Mouse (Mus musculus): ENCODE results near the gene Cabin1. TPM values are rescaled to one million over a fixed set of nuclear protein-coding genes. Genes with fewer than 3 reads are reported as not detected.
"Not testable (repeated sequence)": the region's sequence is repeated elsewhere in the genome, so short reads cannot be mapped to it uniquely, and the experiment has no call there.

The Cabin1 gene
- total RNA-seq, 2 experiments from 2014 or later: 68.0 to 70.4 TPM

DNA sequence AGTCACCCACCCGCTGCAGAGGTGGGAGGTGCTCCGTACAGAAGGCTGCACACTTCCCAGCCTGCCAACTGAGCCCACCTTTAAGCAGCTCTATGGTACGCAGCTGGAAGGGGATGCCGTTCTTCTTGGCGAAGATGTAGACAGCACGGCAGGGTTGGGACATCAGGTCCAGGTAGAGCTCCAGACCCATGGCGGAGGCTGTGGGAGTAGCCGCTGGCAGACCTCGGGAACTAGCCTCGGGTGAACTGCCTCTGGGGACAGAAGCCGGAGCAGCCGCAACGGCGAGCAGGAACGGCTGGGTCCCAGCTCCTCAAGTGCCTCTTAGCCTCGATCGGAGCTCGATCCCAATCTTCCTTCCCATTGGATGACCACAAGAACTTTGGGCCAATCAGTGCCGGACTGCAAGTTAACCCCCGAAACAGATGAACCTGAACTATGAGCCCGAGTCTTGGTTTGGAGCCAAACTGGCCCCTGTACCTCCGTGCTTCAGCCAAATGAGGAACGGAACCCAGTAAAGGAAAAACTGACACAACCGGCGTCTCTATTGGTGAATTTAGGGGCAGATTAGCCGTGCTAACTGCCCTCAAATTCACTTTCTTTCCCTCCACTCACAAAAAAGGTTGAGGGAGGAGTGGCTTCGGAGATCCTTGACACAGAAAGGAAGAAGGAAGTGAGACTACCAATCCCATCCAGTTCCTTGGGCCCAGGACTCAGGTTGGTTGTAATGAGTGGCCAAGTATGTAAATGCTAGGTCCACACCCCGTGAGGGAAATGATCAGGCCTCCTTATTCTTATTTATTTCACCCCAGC lies 16.8 kb upstream of the Cabin1 start, which contains the start of the genes Gm20441 and Gstt3:
Gene Gm20441 (minus strand): TSS at position 186 of the 810 bp plus-strand sequence.
Gene Gstt3 (minus strand): TSS at position 646 of the 810 bp plus-strand sequence.
- Histone ChIP-seq H3K4me3 (peak within 1 kb of the TSS; percentile 52), H3K27ac (no peak within 1 kb of the TSS)
- DNase-seq (ENCODE audit: low spot score in 2 of 2): no peak
- no peak for TF ChIP-seq CTCF (conservative IDR thresholded peaks at IDR 0.05)

- no peak overlapping the region for H3K4me3 ChIP-seq
- DNase-seq (ENCODE audit: low spot score in 2 of 2): no peak
- H3K27ac ChIP-seq: no peak overlapping the region
- TF ChIP-seq CTCF (conservative IDR thresholded peaks at IDR 0.05): no peak
These were observed 15.3 kb upstream of the Cabin1 start for GRCm38 (mm10) chr10:75779206-75780174.

DNA sequence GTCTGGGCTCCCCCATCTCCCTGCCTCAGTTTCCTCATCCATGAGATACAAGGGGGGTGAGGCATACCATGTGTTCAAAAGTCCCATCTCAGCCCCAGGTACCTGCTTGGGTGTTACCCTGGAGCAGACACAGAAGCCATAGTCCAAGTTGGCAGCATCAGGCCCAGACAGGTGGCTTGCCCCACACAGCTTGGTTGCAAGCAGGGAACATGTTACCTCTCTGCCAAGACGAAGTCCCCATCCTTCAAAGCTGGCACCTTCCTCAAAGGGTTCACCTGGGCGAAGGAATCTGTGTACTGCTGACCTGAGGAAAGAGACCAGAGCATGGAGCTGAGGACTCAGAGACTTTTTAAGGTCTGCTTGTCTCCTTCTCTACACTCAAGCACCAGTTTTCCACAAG lies 13.7 kb upstream of the Cabin1 start:
- DNase-seq (ENCODE audit: low spot score in 2 of 2): no peak
- no peak for TF ChIP-seq CTCF (conservative IDR thresholded peaks at IDR 0.05)
- Histone ChIP-seq H3K4me3 (no peak overlapping the region), H3K27ac (no peak overlapping the region)

DNA sequence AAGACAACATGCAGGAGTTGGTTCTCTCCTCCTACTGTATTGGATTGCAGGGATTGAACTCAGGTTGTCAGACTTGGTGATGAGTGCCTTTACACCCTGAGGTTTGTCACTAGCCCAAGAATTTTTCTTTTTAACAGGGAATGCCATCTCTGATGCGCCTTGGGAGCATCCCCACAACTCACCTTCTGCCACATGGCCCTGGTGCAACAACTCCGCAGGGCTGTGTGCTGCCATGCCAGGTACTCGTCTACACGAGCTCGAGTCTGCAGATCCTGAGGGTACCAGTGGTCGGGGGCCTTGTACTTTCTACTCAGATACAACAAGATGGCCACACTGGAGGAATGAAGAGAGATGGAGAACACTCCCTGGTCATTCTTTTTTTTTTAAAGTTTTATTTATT lies 12.4 kb upstream of the Cabin1 start:
- Histone ChIP-seq H3K27ac (no peak overlapping the region), H3K4me3 (no peak overlapping the region)
- no peak for TF ChIP-seq CTCF (conservative IDR thresholded peaks at IDR 0.05)
- no peak for DNase-seq (ENCODE audit: low spot score in 2 of 2)

DNA sequence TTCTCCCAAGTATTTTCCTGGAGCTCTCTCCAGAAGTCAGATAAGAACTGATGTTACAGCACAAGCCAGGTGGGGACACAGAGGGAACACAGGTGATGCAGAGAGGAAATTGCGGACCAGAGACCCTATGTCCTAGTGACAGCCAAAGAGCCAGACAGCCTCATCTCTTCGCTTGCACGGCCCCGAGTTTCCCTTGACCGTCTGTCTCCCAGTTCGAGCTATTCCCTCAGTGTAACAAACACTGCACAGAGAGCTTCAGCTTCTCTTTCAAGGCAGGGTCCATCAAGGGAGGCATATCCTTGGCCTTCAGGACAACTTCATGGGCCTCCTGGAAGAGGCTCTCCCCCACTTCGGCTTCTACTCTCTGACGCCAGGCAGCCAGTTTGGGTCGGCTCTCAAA lies 10.4 kb upstream of the Cabin1 start:
- no peak for DNase-seq (ENCODE audit: low spot score in 2 of 2)
- Histone ChIP-seq H3K4me3 (no peak overlapping the region), H3K27ac (no peak overlapping the region)
- no peak for TF ChIP-seq CTCF (conservative IDR thresholded peaks at IDR 0.05)

- TF ChIP-seq CTCF (conservative IDR thresholded peaks at IDR 0.05): no peak
- Histone ChIP-seq H3K27ac (no peak overlapping the region), H3K4me3 (no peak overlapping the region)
- DNase-seq (ENCODE audit: low spot score in 2 of 2): no peak
These were observed 10.0 kb upstream of the Cabin1 start for GRCm38 (mm10) chr10:75774102-75774501.

DNA sequence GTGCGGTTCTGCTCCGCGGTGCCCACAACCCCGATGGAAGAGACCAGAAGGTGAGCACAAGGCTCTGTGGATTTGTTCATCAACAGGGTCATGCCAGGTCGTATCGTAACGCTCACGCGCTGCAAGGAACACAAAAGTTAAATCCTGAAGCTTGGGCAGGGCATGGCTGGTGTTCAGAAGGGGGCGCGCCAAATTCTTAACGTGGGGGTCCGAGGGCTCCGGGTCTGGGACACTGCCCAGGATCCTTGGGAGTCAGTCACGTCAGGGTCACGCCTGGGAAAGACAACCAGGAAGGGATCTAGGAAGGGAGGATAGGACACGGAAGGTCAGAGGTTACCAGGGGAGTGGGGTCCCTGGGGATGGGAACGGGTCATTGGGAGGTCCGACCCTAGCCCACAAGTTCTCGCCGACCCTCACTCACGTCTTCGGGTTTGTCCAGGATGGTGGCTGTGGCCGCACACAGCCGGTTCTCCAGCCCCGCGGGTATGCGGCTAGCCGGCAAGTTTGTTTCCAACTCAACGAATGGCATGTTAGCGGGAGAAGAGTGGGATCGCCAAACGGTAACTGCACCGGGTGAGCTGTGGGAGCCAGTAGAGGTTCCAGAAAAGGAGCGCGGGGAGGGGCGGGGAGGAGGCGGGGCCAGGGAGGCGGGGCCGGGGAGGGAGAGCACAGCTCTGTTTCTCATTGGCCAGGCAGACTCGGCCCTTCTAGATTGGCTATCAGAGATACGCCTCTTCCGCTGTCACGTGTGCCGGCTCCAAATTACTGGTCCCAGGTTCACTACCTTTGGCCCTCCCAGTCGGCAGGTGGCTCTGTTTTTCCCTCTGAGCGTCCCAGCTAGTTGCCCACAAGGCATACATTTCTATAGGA lies 8.9 kb upstream of the Cabin1 start, which contains the start of gene Ddt:
Gene Ddt (minus strand): TSS at position 620 of the 870 bp plus-strand sequence.
- DNase-seq (ENCODE audit: low spot score in 2 of 2): peak; percentile 83 to 88
- peak; percentile 54 for TF ChIP-seq CTCF (conservative IDR thresholded peaks at IDR 0.05)
- Histone ChIP-seq H3K27ac (peak within 1 kb of the TSS; percentile 85), H3K4me3 (peak within 1 kb of the TSS; percentile 75)

- not testable (repeated sequence) for H3K4me3 ChIP-seq; DNase-seq (ENCODE audit: low spot score in 2 of 2); H3K27ac ChIP-seq
These were observed 3.6 kb upstream of the Cabin1 start for GRCm38 (mm10) chr10:75767756-75768155.

GRCm38 (mm10) chr10:75766856-75767255 lies 2.7 kb upstream of the Cabin1 start:
- Histone ChIP-seq H3K4me3 (no peak overlapping the region), H3K27ac (no peak overlapping the region)
- no peak for TF ChIP-seq CTCF (conservative IDR thresholded peaks at IDR 0.05)
- DNase-seq (ENCODE audit: low spot score in 2 of 2): no peak

DNA sequence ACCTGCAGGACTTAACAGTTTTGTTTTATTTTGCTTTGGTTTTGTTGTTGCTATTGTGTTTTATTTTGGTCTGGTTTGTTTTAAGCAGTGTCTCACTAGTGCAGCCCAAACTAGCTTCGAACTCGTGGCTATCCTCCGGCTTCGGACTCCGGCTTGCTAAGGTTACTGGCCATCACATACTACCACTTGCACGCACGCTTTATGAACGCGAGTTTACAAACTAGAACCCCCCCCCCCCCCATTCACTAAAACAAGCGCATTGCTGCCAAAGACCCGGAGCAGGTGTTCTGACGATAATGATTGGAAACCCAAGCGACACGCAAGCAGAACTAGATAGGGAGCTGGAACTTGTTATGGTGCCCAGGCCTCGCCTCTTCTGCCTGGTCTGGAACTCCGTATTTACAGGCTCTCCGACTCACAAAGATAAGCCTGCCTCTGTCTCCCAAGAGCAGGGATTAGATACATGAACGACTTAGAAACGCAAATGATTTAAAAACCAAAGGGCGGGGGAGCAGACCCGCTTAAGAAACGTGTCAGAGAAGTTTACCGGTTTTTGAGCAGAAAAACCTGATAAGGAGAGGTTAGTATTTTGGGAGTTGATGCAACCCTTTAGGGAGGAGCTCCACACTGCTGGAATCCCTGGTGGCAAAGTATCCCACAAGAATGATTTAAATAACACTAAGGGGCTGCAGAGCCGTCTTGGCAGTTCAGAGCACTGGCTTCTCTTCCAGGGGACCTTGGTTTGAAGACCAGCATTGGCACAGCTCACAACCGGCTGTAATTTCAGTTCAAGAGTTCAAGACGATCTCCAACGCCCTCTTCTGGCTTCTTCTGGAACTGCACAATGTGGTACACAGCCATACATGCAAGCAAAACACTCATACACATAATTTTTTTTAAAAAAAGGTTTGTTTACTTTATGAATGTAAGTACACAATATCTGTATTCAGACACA lies 655 bp upstream of the Cabin1 start:
- DNase-seq (ENCODE audit: low spot score in 2 of 2): peak; percentile 37 to 60
- Histone ChIP-seq H3K27ac (peak overlapping the region; percentile 77), H3K4me3 (peak overlapping the region; percentile 80)
- peak; percentile 84 for TF ChIP-seq CTCF (conservative IDR thresholded peaks at IDR 0.05)

DNA sequence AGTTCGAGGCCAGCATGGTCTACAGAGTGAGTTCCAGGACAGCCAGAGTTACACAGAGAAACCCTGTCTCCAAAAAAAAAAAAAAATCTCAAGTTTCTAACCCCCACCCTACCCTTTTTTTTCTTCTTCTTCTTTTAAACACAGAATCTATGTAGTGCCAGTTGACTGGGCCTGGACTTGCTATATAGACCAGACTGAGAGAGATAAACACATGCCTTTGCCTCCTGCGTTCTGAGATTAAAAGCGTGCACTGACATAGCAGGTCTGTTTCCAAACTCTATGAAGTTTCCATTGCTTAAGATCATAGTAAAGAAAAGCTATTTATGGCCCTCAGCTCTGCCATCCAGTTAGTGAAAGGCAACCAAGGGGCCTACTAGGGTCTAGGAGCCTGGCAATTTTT lies 1.7 kb downstream of the Cabin1 start:
- DNase-seq (ENCODE audit: low spot score in 2 of 2): no peak
- no peak for TF ChIP-seq CTCF (conservative IDR thresholded peaks at IDR 0.05)
- H3K27ac ChIP-seq: no peak overlapping the region
- no peak overlapping the region for H3K4me3 ChIP-seq
